Mouse (Mus musculus) testis, adult 2 months (tissue): ENCODE data around the gene Syn3.

Source experiments
- CTCF ChIP-seq: fragments of 200-500 bp; IDR thresholded peaks from 2 replicates; pipeline ENCODE4 v1.5.1; 2012; ENCODE audit warnings: low read depth, mild to moderate bottlenecking, inconsistent platforms, low read length, moderate library complexity; ENCODE audit not compliant: control insufficient read depth, insufficient read depth, insufficient replicate concordance
- POLR2A ChIP-seq: fragments of 200-500 bp; IDR thresholded peaks from 2 replicates; pipeline ENCODE4 v1.6.1; 2012; ENCODE audit warnings: low read depth, mild to moderate bottlenecking, inconsistent platforms, low read length, moderate library complexity; ENCODE audit not compliant: control insufficient read depth

- TF ChIP-seq CTCF (no peak), POLR2A (no peak)
Measured at GRCm38 (mm10) chr10:86203175-86203574, 295.5 kb downstream of the Syn3 start.
